ENCODE assay signal across 32 mouse cellular contexts in genomic region chr9:56334363-56334762, GRCm38 (mm10).
"Had no signal": no experiment of that assay in that cellular context is flagged by ENCODE, and none has a peak within 500 bp of the region (broad histone marks: within the 10 kb centered on the region; RNA-seq: fewer than 3 reads in every experiment).

No protein-coding gene starts in this region.

- H3K9ac ChIP-seq: limb, embryonic 12.5 days; limb, embryonic 13.5 days; limb, embryonic 15.5 days; liver, embryonic 12.5 days; liver, embryonic 13.5 days; liver, embryonic 14.5 days; liver, embryonic 15.5 days; liver, postnatal 0 days; lung, embryonic 14.5 days; lung, embryonic 15.5 days; midbrain, embryonic 12.5 days; midbrain, embryonic 13.5 days; midbrain, embryonic 15.5 days; neural tube, embryonic 12.5 days had no signal

- H3K4me3 ChIP-seq: limb, embryonic 10.5 days; limb, embryonic 12.5 days; limb, embryonic 13.5 days; limb, embryonic 15.5 days; liver, embryonic 12.5 days; liver, embryonic 13.5 days; liver, embryonic 15.5 days; lung, embryonic 15.5 days; megakaryocyte, embryonic 14.5 days; midbrain, embryonic 10.5 days; midbrain, embryonic 12.5 days; midbrain, embryonic 13.5 days; midbrain, embryonic 15.5 days; myocyte; neural tube, embryonic 12.5 days had no signal

- DNase-seq: left cerebral cortex, postnatal 4 days; liver; liver, embryonic 13.5 days; liver, postnatal 0 days; lung, adult 18-20 months; lung, adult 2 months; lung, embryonic 14.5 days; lung, postnatal 10 days; lung, postnatal 14 days; lung, postnatal 36 days; lung, postnatal 4 days; midbrain, embryonic 14.5 days had no signal

- H3K27me3 ChIP-seq: limb, embryonic 12.5 days; limb, embryonic 13.5 days; limb, embryonic 15.5 days; liver, embryonic 12.5 days; liver, embryonic 13.5 days; liver, embryonic 15.5 days; lung, embryonic 15.5 days; megakaryocyte, embryonic 14.5 days; midbrain, embryonic 12.5 days; midbrain, embryonic 13.5 days; midbrain, embryonic 15.5 days; neural tube, embryonic 12.5 days had no signal

- H3K36me3 ChIP-seq: limb, embryonic 10.5 days; limb, embryonic 12.5 days; limb, embryonic 13.5 days; limb, embryonic 15.5 days; liver, embryonic 12.5 days; liver, embryonic 13.5 days; liver, embryonic 15.5 days; lung, embryonic 15.5 days; midbrain, embryonic 10.5 days; midbrain, embryonic 12.5 days; midbrain, embryonic 13.5 days; midbrain, embryonic 15.5 days; neural tube, embryonic 12.5 days had no signal

- ATAC-seq: liver, embryonic 12.5 days; liver, postnatal 0 days; lung, postnatal 0 days; midbrain, embryonic 13.5 days; midbrain, embryonic 15.5 days; midbrain, embryonic 16.5 days had no signal

- H3K9me3 ChIP-seq: limb, embryonic 10.5 days; limb, embryonic 12.5 days; limb, embryonic 13.5 days; limb, embryonic 15.5 days; liver, embryonic 12.5 days; liver, embryonic 13.5 days; liver, embryonic 15.5 days; lung, embryonic 15.5 days; megakaryocyte, embryonic 14.5 days; midbrain, embryonic 10.5 days; midbrain, embryonic 12.5 days; midbrain, embryonic 13.5 days; midbrain, embryonic 15.5 days; neural tube, embryonic 12.5 days had no signal

- H3K4me2 ChIP-seq: limb, embryonic 12.5 days; limb, embryonic 13.5 days; limb, embryonic 15.5 days; liver, embryonic 11.5 days; liver, embryonic 12.5 days; liver, embryonic 13.5 days; liver, embryonic 15.5 days; lung, embryonic 14.5 days; lung, embryonic 15.5 days; midbrain, embryonic 11.5 days; midbrain, embryonic 12.5 days; midbrain, embryonic 13.5 days; midbrain, embryonic 15.5 days; neural tube, embryonic 12.5 days had no signal

- H3K4me1 ChIP-seq: limb, embryonic 10.5 days; limb, embryonic 12.5 days; limb, embryonic 13.5 days; limb, embryonic 15.5 days; liver, embryonic 12.5 days; liver, embryonic 13.5 days; liver, embryonic 15.5 days; lung, embryonic 15.5 days; midbrain, embryonic 10.5 days; midbrain, embryonic 12.5 days; midbrain, embryonic 13.5 days; midbrain, embryonic 15.5 days; neural tube, embryonic 12.5 days had no signal

- H3K27ac ChIP-seq: limb, embryonic 10.5 days; limb, embryonic 12.5 days; limb, embryonic 13.5 days; limb, embryonic 15.5 days; liver, embryonic 12.5 days; liver, embryonic 13.5 days; liver, embryonic 14.5 days; liver, embryonic 15.5 days; lung, embryonic 15.5 days; macrophage; midbrain, embryonic 10.5 days; midbrain, embryonic 12.5 days; midbrain, embryonic 13.5 days; midbrain, embryonic 15.5 days; neural tube, embryonic 12.5 days had no signal
